Mouse (Mus musculus): ENCODE data around the gene Qk.

Qk gene

DNA sequence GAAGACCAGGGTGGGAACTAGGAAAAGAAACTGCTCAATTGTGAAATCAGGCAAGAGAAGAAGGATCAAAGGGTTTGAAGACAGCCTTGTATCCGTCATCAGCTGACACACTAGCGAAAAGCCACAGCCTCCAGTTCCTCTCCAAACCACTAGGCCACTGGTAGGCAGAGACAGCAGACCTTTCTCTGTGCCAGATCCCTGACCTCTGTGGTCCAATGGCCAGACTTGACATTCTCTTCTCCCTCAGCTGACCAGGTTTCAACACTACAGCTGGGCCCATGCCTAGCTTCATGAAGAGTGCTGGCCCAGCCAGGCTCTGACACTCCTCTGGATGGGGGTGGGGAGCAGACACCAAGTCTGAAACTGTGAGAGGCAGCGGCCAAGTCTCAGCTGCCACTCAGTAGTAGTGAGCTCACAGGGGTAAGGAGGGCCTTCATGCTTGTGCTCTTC lies 7.0 kb upstream of the Qk start:
- peak in 1 of 2 experiments; percentile 12 for DNase-seq

DNA sequence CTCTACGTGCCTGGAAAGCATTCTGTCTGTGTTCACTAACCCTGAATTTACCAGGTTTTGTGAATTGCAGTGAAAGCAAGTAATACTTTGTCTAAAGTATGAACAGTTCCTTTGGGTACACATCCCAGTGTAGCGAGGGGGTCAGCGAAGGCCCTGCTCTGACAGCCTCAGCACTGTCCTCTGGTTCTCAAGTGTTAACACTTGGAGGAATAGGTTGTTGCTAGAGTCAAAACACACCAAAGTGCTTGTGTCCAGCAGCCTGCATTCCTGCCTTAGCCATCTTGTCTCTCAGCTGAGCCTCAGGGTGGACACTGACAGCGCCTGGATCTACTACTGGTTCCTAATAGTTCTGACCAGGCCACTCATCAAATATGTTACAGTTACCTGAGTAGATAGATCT lies 6.3 kb upstream of the Qk start:
- no peak for DNase-seq

DNA sequence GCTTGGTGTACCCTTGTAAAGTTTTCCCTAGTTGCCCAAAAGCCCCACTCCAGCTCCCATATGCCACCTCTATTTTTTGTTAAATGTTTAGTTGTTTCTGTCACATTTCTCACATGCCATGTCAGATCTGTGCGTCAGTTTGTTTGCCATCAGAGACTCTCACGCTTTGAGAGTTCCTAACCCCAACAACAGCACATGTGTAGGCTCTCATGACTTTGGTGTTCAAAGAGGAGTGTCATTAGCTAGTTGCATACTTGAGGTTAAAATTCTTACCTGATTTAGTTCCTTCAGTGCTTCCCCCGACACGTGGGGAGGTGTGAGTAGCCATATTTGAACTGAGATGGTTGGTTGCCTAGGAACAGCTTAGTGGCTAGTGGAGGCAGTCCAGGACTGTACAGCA lies 2.1 kb upstream of the Qk start:
- DNase-seq, result no peak

DNA sequence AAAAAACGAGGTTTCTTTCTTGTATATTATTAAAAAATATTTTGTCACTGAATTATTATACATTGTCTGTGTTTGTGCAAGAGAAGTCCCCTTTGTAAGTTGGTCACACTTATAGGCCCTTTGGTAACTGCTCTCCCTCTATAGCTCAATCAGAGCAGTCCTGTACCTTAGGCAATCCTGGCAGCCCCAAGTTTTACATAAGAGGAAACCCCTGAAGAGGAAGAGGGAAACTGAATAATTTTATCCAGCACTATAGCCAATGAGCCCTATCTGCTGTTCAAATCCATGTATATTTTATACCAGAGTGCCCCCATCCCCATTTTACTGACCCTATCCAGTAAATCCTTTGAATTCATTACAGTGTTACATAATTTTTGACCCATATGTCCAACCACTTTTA lies 1.4 kb upstream of the Qk start:
- DNase-seq, result no peak

GRCm38 (mm10) chr17:10320456-10320790 lies 769 bp upstream of the Qk start:
- no peak for DNase-seq

DNA sequence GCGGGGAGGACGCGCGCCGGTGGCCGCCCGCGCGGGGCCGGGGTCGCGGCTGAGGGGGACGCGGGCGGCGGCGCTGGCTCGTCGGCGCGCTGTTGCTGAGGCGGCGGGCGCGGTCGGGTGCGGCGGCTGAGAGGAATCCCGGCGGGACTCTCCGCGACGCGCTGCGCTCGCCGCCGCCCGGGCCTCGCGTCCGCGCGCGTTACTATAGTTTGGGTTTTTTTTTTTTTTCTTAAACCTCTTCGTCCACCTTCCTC lies 296 bp downstream of the Qk start:
- DNase-seq, result no peak

GRCm38 (mm10) chr17:10318561-10319430 lies 858 bp downstream of the Qk start:
- DNase-seq, result peak; percentile 72 to 79

- DNase-seq, result peak; percentile 36 to 48
Observed at GRCm38 (mm10) chr17:10317981-10318551, 1.6 kb downstream of the Qk start.

GRCm38 (mm10) chr17:10317186-10317585 lies 2.5 kb downstream of the Qk start:
- DNase-seq, result peak; percentile 65 to 73

- no peak for DNase-seq
Observed at GRCm38 (mm10) chr17:10316446-10316845, 3.2 kb downstream of the Qk start.

DNA sequence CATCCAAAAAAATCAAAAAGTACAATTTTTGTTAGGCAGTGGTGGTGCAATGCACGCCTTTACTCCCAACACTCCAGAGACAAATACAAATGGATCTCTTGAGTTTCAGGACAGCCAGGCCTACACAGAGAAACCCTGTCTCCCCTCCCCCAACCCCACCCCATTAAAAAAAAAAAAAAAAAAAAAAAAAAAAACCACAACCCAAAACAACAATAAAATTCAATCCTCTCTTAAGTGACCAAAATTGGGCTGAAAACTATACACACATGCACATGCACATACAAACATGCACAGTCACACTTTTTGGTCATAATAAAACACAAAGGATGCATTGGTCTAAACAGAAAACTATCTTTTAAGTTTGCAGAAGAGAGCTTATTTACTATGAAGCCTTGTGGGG lies 9.6 kb downstream of the Qk start:
- no peak for DNase-seq

- DNase-seq, result no peak
Observed at GRCm38 (mm10) chr17:10309135-10309623, 10.5 kb downstream of the Qk start.

DNA sequence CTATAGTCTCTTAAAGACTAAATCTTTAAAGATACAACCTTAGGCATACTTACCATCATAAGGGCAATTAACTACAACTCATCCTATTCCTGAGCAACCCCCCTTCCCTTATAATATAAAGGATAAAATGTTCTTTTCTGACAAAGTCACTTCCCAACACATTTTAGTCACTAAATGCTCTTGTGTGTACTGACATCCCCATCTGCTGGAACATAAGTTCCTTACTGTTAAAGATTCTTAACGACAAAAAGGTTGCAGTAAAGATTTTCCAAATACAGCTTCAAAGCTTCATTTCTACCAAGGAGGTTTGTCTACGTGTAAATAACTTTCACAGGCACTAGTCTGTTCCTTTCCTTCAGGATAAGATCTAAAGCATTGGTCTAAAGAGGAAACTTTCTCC lies 13.2 kb downstream of the Qk start:
- no peak for DNase-seq

GRCm38 (mm10) chr17:10304001-10304400 lies 15.7 kb downstream of the Qk start:
- no peak for DNase-seq

- no peak for DNase-seq
Observed at GRCm38 (mm10) chr17:10300968-10301795, 18.5 kb downstream of the Qk start.

GRCm38 (mm10) chr17:10299396-10299795 lies 20.3 kb downstream of the Qk start:
- no peak for DNase-seq

GRCm38 (mm10) chr17:10292520-10292919 lies 27.1 kb downstream of the Qk start:
- no peak for DNase-seq

- no peak for DNase-seq
Observed at GRCm38 (mm10) chr17:10284772-10285171, 34.9 kb downstream of the Qk start.

GRCm38 (mm10) chr17:10279532-10279931 lies 40.1 kb downstream of the Qk start:
- no peak for DNase-seq

DNA sequence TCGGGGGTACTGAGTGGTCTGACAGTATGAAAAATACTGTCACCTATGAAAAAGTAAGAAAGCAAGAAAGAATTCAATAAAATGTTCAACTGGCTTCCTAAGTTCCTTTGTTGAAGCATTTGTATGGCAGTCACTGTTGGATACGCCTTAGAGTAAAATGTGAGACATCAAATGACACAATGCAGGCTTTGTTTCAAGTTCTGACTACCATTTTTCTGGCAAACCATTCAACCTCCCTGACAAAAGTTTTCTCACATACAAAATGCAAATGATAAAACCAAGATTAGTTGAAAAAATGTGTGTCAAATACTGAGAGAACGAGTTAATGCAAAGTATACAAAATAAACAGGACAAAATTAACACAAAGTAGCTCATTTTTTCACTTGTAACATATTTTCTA lies 50.1 kb downstream of the Qk start:
- DNase-seq, result no peak

GRCm38 (mm10) chr17:10268468-10268867 lies 51.2 kb downstream of the Qk start:
- no peak for DNase-seq

GRCm38 (mm10) chr17:10266207-10266606 lies 53.4 kb downstream of the Qk start:
- no peak for DNase-seq

GRCm38 (mm10) chr17:10251252-10251958 lies 68.2 kb downstream of the Qk start:
- no peak for DNase-seq

Measured in cerebellum, adult 18-20 months (tissue).